Mouse (Mus musculus) limb, embryonic 11.5 days (tissue): ENCODE measurements around the gene Try5. TPM values are rescaled to one million over a fixed set of nuclear protein-coding genes. Genes with fewer than 3 reads are reported as not detected.
"Not testable (repeated sequence)": the region's sequence is repeated elsewhere in the genome, so short reads cannot be mapped to it uniquely, and the experiment has no call there.

Experiments used
- ATAC-seq: fragments of 200-750 bp; cut with Nextera tagmentation; 2 replicates; pipeline ENCODE4 v1.8.0; 2017; ENCODE audit warnings: low read depth; ENCODE audit not compliant: insufficient number of reproducible peaks, low FRiP score, low TSS enrichment
- DNase-seq: peaks from one replicate; pipeline ENCODE4 v3.0.0-alpha.2; 2015; ENCODE audit warnings: low spot score
- H3K27ac ChIP-seq: fragments of 300-500 bp; sonication (generic); replicated peaks from 2 replicates; pipeline ENCODE4 v1.5.1; 2014; ENCODE audit warnings: low read depth, mild to moderate bottlenecking, low read length
- H3K27me3 ChIP-seq: fragments of 300-500 bp; sonication (generic); 2 replicates; pipeline ENCODE4 v1.6.1; 2014; ENCODE audit warnings: mild to moderate bottlenecking, low read length, mixed read lengths; ENCODE audit not compliant: control insufficient read depth, insufficient read depth
- H3K36me3 ChIP-seq: fragments of 300-500 bp; sonication (generic); 2 replicates; pipeline ENCODE4 v1.6.1; 2014; ENCODE audit warnings: mild to moderate bottlenecking, low read length, moderate library complexity, mixed read lengths; ENCODE audit not compliant: control insufficient read depth, insufficient read depth
- H3K4me1 ChIP-seq: fragments of 300-500 bp; sonication (generic); 2 replicates; pipeline ENCODE4 v1.6.1; 2014; ENCODE audit warnings: low read length, mixed read lengths; ENCODE audit not compliant: control insufficient read depth, insufficient read depth
- H3K4me2 ChIP-seq: fragments of 300-500 bp; sonication (generic); 2 replicates; pipeline ENCODE4 v1.6.1; 2014; ENCODE audit warnings: low read depth, mild to moderate bottlenecking, moderate library complexity; ENCODE audit not compliant: severe bottlenecking
- H3K4me3 ChIP-seq: fragments of 300-500 bp; sonication (generic); 2 replicates; pipeline ENCODE4 v1.5.1; 2014; ENCODE audit warnings: low read depth, low read length
- H3K9ac ChIP-seq: fragments of 300-500 bp; sonication (generic); 2 replicates; pipeline ENCODE4 v1.6.1; 2014; ENCODE audit warnings: mild to moderate bottlenecking, low read length
- H3K9me3 ChIP-seq: fragments of 300-500 bp; sonication (generic); 2 replicates; pipeline ENCODE4 v1.6.1; 2016; ENCODE audit warnings: low read length; ENCODE audit not compliant: control insufficient read depth
- WGBS: fragments of 180-500 bp; shearing (Covaris S2); extraction: QIAGEN DNeasy Blood & Tissue Kit; methylation state at CpG from one replicate; pipeline ENCODE4 v1.1.7; 2014; 5-methylcytosine and 5-hydroxymethylcytosine counted together
- polyA plus RNA-seq: library from polyadenylated mRNA; unstranded; fragments of >200 nt; fragmentation: Nextera tagmentation; extraction: Ambion mirVana; gene quantifications from 2 replicates; pipeline ENCODE4 v1.2.1, GENCODE M21; 2014

The Try5 gene
- polyA plus RNA-seq = not detected in 2 replicates

DNA sequence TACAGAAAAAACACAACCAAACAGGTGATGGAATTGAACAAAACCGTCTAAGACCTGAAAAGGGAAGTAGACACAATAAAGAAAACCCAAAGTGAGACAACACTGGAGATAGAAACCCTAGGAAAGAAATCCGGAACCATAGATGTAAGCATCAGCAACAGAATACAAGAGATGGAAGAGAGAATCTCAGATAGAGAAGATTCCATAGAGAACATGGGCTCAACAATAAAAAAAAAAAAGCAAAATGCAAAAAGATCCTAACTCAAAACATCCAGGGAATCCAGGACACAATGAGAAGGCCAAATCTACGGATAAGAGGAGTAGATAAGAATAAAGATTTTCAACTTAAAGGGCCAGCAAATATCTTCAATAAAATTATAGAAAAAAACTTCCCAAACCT, at the start of gene Try5:
TSS of gene Try5 (minus strand) at position 101 of the 400 bp plus-strand sequence.
- WGBS = 75% methylated on average over 3 of the region's 3 CpGs
- not testable (repeated sequence) for ATAC-seq, H3K9me3 ChIP-seq, H3K4me2 ChIP-seq, H3K9ac ChIP-seq, H3K4me3 ChIP-seq, H3K36me3 ChIP-seq, H3K27ac ChIP-seq, H3K4me1 ChIP-seq, DNase-seq, H3K27me3 ChIP-seq

DNA sequence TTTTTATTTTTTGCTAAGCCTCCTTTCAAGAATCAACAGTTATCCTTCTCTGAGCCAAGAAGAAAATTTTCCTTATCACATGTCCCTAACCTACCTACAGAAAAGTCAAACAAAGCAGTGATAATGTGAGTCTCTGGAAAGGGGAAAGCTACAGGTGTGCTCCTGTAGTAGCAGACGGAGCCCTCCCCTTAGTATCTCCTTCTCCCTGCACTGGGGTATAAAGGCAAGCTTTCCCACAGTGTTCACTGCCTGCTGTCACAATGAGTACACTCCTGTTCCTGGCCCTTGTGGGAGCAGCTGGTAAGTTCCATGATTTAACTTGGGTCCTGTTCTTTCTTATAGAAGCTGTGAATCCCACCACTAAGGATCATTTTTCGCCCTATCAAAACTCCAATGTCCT, 37.3 kb upstream of the Try5 start, which contains the start of gene Try10:
TSS of gene Try10 (plus strand) at position 174 of the 400 bp plus-strand sequence.
- Histone ChIP-seq H3K4me1 (no peaks in the 10 kb centered on the region), H3K27ac (no peak within 1 kb of the TSS), H3K9me3 (no peaks in the 10 kb centered on the region), H3K9ac (no peak within 1 kb of the TSS), H3K4me3 (no peak within 1 kb of the TSS), H3K4me2 (no peak within 1 kb of the TSS), H3K27me3 (no peaks in the 10 kb centered on the region), H3K36me3 (no peaks in the 10 kb centered on the region)
- 82% methylated on average over 2 of the region's 2 CpGs for WGBS
- no peak for DNase-seq
- ATAC-seq = no peak

DNA sequence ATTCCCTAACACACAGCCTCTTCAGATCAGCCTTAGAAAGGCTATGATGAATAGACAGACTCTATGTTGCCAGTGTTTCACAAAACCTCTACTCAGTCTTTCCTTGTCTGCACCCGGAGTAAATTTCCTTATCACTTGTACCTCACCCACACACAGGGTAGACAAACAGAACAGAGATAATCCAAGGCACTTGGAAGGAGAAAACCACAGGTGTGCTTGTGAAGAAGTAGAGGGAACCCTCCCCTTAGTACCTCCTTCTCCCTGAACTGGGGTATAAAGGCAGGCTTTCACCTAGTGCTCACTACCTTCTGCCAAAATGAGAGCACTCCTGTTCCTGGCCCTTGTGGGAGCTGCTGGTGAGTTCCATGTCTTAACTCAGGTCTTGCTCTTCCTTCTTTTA, 14.7 kb downstream of the Try5 start, which contains the start of gene Try4:
TSS of gene Try4 (plus strand) at position 301 of the 400 bp plus-strand sequence.
- Histone ChIP-seq H3K27ac (no peak within 1 kb of the TSS), H3K4me2 (no peak within 1 kb of the TSS), H3K27me3 (no peaks in the 10 kb centered on the region), H3K4me3 (no peak within 1 kb of the TSS), H3K36me3 (no peaks in the 10 kb centered on the region), H3K9ac (no peak within 1 kb of the TSS), H3K4me1 (no peaks in the 10 kb centered on the region), H3K9me3 (no peaks in the 10 kb centered on the region)
- 78% methylated on average over 1 of the region's 1 CpGs for WGBS
- ATAC-seq (no peak), DNase-seq (no peak)

DNA sequence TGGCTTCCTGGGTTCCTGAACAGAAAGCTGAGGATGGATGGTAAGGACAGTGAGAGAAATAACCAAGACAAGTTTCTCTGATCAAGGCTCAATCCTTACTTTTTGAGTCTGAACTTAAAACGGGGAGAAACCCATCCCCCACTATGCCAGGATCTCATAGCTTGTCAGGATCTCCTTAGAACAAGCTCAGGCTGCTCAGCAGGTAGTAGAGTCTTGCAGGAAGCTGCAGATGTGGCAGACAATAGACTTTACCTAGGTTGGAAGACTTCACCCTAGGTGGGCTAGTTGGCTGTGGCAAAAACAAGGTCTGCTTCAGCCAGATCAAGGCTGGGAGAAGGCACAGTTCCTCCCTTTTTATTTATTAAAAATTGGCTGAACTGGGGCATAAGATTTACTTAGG, 18.4 kb downstream of the Try5 start:
- Histone ChIP-seq H3K9me3 (no peaks in the 10 kb centered on the region), H3K27me3 (no peaks in the 10 kb centered on the region), H3K4me2 (no peak overlapping the region), H3K36me3 (no peaks in the 10 kb centered on the region), H3K9ac (no peak overlapping the region), H3K27ac (no peak overlapping the region), H3K4me1 (no peaks in the 10 kb centered on the region), H3K4me3 (no peak overlapping the region)
- ATAC-seq (no peak), DNase-seq (no peak)
- 24% methylated on average over 1 of the region's 1 CpGs for WGBS

DNA sequence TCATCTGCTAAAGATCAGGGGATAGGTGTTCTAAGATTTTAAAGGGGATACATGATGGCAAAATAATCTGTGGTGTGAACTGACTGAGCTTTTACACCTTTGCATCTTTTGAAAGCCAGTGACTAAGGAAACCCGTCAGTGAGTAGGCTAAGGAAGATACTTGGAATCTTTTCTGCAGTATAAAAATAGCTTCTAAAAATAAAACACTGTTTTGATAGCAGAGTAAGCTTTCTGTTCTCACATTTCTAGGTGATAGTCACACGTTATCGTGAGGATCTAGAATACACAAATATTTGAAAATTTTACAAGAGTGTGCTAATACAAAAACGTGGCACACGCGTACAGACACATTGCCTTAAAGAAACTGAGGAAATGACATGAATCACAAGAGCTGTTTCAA, 50.5 kb downstream of the Try5 start:
- H3K4me2 ChIP-seq = no peak overlapping the region
- no peaks in the 10 kb centered on the region for H3K4me1 ChIP-seq
- DNase-seq = no peak
- H3K27ac ChIP-seq = no peak overlapping the region
- 91% methylated on average over 6 of the region's 6 CpGs for WGBS
- no peak overlapping the region for H3K9ac ChIP-seq
- no peaks in the 10 kb centered on the region for H3K27me3 ChIP-seq
- no peak for ATAC-seq
- no peak overlapping the region for H3K4me3 ChIP-seq
- H3K36me3 ChIP-seq = no peaks in the 10 kb centered on the region
- H3K9me3 ChIP-seq = no peaks in the 10 kb centered on the region

DNA sequence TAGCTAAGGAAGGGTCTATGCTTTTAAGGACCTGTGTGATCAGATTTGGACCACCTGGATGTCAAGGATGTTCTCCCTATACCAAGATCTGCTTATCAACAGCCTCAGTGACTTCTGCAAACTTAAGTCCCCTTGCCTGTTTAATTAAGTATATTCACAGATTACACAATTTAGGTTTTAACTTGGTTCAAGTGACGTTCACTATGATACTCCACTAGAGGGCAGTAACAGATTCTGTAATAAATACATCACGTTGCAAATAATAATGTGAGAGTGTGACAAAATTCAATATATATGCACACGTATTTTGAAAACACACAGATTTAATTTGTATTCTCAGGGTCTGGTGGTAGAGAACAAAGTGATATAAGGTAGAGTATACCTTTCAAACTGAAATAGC, 53.8 kb downstream of the Try5 start:
- Histone ChIP-seq H3K4me3 (no peak overlapping the region), H3K27me3 (no peaks in the 10 kb centered on the region), H3K4me2 (no peak overlapping the region), H3K4me1 (no peaks in the 10 kb centered on the region), H3K9ac (no peak overlapping the region), H3K36me3 (no peaks in the 10 kb centered on the region), H3K27ac (no peak overlapping the region), H3K9me3 (no peaks in the 10 kb centered on the region)
- ATAC-seq (no peak), DNase-seq (no peak)
- 65% methylated on average over 3 of the region's 3 CpGs for WGBS

Other genes with a start within 250 kb of the Try5 start
- gene Try4, start 14.6 kb downstream of the Try5 start, polyA plus RNA-seq = not detected in 2 replicates
- gene Try10, start 37.3 kb upstream of the Try5 start, polyA plus RNA-seq = not detected in 2 replicates
- gene Prss3, start 60.8 kb upstream of the Try5 start, polyA plus RNA-seq = not detected in 2 replicates
- not detected in 2 replicates for gene Gm5771, start 75.5 kb upstream of the Try5 start, polyA plus RNA-seq
- gene Gm10334, start 129.3 kb upstream of the Try5 start, polyA plus RNA-seq = not detected in 2 replicates
- not detected in 2 replicates for gene Prss1, start 142.1 kb upstream of the Try5 start, polyA plus RNA-seq
- not detected in 2 replicates for gene Prss2, start 204.9 kb upstream of the Try5 start, polyA plus RNA-seq